Mouse (Mus musculus) olfactory bulb, adult 2 months (tissue): ENCODE data around the gene Gm7876. TPM values are rescaled to one million over a fixed set of nuclear protein-coding genes. Genes with fewer than 3 reads are reported as not detected.
"Not testable (repeated sequence)": the region's sequence is repeated elsewhere in the genome, so short reads cannot be mapped to it uniquely, and the experiment has no call there.

Source experiments
- H3K27ac ChIP-seq: fragments of 200-500 bp; 2 replicates; pipeline ENCODE4 v1.5.1; 2012; ENCODE audit warnings: low read depth, low read length; ENCODE audit not compliant: insufficient read depth
- H3K4me1 ChIP-seq: fragments of 200-500 bp; 2 replicates; pipeline ENCODE4 v1.6.1; 2012; ENCODE audit warnings: low read length; ENCODE audit not compliant: control insufficient read depth, insufficient read depth
- H3K4me3 ChIP-seq: fragments of 200-500 bp; 2 replicates; pipeline ENCODE4 v1.5.1; 2012; ENCODE audit warnings: mild to moderate bottlenecking, low read depth, low read length, moderate library complexity; ENCODE audit not compliant: insufficient read depth
- WGBS: fragments of 180-500 bp; shearing (Covaris S2); methylation state at CpG from one replicate; pipeline ENCODE4 v1.1.7; 2018; 5-methylcytosine and 5-hydroxymethylcytosine counted together
- polyA plus RNA-seq: library from polyadenylated mRNA; stranded (reverse); fragments of >200 nt; gene quantifications from 2 replicates; pipeline ENCODE4 v1.2.4, GENCODE M21; 2012; ENCODE audit warnings: low replicate concordance; ENCODE audit not compliant: missing spikeins, insufficient read depth, insufficient read length

Gm7876 gene
- not detected in 2 replicates for polyA plus RNA-seq

DNA sequence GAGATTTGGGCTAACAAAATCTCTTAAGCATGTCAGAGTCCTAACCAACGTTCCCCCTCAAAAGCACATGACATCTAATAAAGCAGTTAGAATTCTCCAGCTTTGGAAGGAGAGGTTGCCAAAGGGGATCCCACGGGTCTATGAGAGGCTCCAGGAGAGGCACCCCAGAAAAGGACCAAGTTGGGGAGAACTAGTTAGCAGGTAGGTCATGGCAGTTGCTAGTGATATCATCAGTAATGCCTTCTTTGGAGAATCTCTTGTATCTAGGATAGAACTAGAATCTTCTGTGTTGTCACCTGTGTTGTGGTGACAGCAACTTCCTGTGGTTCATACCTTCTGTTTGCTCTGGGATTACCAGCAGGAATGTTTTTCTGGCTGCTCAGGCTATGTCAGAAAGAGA is at the start of gene Gm7876:
Gene Gm7876 (plus strand): TSS at position 301 of the 400 bp plus-strand sequence.
- not testable (repeated sequence) for H3K4me1 ChIP-seq, H3K27ac ChIP-seq, H3K4me3 ChIP-seq
- 84% methylated on average over 1 of the region's 2 CpGs for WGBS

DNA sequence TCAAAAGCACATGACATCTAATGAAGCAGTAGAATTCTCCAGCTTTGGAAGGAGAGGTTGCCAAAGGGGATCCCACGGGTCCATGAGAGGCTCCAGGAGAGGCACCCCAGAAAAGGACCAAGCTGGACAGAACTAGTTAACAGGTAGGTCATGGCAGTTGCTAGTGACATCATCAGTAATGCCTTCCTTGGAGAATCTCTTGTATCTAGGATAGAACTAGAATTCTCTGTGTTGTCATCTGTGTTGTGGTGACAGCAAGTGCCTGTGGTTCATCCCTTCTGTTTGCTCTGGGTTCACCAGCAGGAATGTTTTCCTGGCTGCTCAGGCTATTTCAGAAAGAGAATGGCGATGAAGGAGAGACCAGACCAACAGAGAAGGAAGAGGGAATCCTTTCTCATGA is 45.1 kb upstream of the Gm7876 start, which contains the start of gene Gm3239:
Gene Gm3239 (plus strand): TSS at position 301 of the 400 bp plus-strand sequence.
- not testable (repeated sequence) for H3K27ac ChIP-seq, H3K4me3 ChIP-seq, H3K4me1 ChIP-seq
- no CpG with 5 or more reads among the region's 2 CpGs for WGBS

DNA sequence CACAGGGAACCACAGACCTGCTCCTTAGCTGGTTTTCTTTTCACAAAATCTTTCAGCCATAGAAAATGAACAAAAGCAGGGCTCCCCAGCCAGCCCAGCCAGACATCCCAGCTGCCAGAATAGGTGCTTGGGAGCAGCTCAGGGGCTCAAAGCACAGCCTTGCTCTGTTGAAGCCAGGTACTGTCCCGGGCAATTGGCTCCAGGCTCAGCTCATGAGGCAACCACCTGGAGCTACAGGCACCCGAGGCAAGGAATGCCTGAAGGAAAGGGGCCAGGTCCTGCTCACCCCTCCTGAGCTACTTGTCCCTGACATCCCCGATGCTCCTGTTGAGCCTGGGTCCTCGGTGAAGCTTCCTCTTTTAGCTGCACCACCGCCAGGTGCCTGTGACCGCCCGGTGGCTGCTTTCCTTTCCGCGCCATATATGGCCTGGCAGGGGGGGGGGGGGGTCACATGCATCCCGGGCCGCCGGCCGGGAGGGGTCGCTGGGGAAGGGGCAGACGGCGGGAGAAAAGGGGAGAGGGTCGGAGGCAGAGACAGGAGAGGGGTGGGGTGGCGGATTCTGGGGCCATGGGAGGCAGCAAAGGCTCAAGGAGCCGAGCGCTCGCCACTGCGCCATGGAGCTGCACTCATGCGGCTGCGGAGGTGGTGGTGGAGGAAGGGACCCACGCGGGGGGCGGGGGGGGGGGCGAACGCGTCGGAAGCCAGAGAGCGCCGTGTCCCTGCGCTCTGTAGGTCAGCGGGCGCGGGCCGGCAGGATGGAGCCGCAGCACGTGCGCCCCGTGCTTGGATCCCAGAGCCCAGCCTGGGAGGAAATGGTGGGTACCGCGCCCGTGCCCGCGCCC is 17.2 kb downstream of the Gm7876 start, which contains the start of gene Gm3252:
Gene Gm3252 (plus strand): TSS at position 738 of the 843 bp plus-strand sequence.
- H3K27ac ChIP-seq, H3K4me1 ChIP-seq, H3K4me3 ChIP-seq: not testable (repeated sequence)
- WGBS, result under 1% methylated on average over 13 of the region's 47 CpGs

Other genes starting within 250 kb of the Gm7876 start
- gene Gm3182, start 227.5 kb upstream of the Gm7876 start, polyA plus RNA-seq, result not detected in 2 replicates
- not detected in 2 replicates for gene Gm3047, start 153.8 kb upstream of the Gm7876 start, polyA plus RNA-seq
- not detected in 2 replicates for gene Gm8159, start 76.9 kb upstream of the Gm7876 start, polyA plus RNA-seq
- not detected in 2 replicates for gene Gm3239, start 45.0 kb upstream of the Gm7876 start, polyA plus RNA-seq
- not detected in 2 replicates for gene Gm3252, start 17.5 kb downstream of the Gm7876 start, polyA plus RNA-seq
- gene Gm9602, start 67.1 kb downstream of the Gm7876 start, polyA plus RNA-seq, result not detected in 2 replicates
- gene Gm3269, start 128.9 kb downstream of the Gm7876 start, polyA plus RNA-seq, result not detected in 2 replicates
- gene Gm3264, start 146.3 kb downstream of the Gm7876 start, polyA plus RNA-seq, result not detected in 2 replicates
- not detected in 2 replicates for gene Gm3278, start 183.2 kb downstream of the Gm7876 start, polyA plus RNA-seq